In the genomic region with DNA sequence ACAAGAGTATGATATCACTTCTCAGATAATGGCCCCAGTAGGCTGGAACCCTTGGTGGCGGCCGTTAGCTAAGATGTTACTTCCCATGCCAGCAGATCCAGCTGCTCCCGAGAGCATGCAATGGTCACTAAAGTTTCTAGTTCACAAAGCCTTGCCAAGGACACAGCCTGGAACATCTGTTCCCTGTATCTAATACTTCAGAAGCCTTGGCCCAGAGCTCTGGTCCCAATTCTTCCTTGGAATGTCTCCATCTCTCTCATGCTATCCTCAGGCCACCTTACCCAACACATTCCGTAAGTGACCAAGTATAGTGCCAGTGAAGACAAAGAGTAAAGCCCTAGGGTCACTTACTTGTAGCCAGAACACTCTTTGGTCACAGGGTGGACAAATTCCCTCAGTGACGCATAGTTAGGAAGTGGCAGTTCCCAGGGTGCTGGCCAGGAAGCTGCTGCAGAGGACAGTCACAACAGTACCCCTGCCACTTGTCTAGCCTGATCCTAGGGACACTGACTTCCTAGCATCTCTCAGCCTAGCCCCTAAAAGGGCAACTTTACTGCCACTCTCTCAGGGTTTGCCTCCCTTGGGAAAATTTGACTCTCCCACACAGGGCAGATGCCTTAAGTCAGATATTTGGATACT, we compare ENCODE assay signal across 13 mouse cellular contexts.
DNase-seq lines count a peak whose midpoint lies in the region; ATAC-seq lines count a peak whose summit lies in the region.
"Had no signal": no experiment of that assay in that cellular context is flagged by ENCODE, and none has a peak within 500 bp of the region (broad histone marks: within the 10 kb centered on the region; RNA-seq: fewer than 3 reads in every experiment).

No protein-coding gene starts in this region.

- peak; percentile 98 for DNase-seq in heart, adult 11 months
- DNase-seq in heart, embryonic 10.5 days (ENCODE audit: low spot score), result no peak
- DNase-seq in ovary, adult 18-20 months (ENCODE audit: low spot score), result peak; percentile 12
- no peak for DNase-seq in ovary, postnatal 14 days (ENCODE audit: low spot score)
- DNase-seq in heart, postnatal 4 days, result peak; percentile 42
- no peak for DNase-seq in cerebellum, adult 11-12 months
- DNase-seq in adrenal gland, adult (ENCODE audit: inconsistent age in 2 of 2, low spot score in 1 of 2), result no peak
- DNase-seq: adrenal gland, postnatal 10 days; cerebellum, postnatal 10 days had no signal

- no peak overlapping the region for H3K27ac ChIP-seq in heart, embryonic 10.5 days
- H3K27ac ChIP-seq: embryonic facial prominence, embryonic 13.5 days; heart, embryonic 13.5 days had no signal

- H3K4me3 ChIP-seq in heart, embryonic 10.5 days, result no peak overlapping the region
- H3K4me3 ChIP-seq: embryonic facial prominence, embryonic 13.5 days; heart, embryonic 13.5 days had no signal

- H3K4me1 ChIP-seq in heart, embryonic 10.5 days, result peaks cover 9% of the 10 kb centered on the region; the same call in 1 of the 2 replicates

- H3K27me3 ChIP-seq in heart, embryonic 10.5 days (ENCODE audit: insufficient read depth, poor library complexity, severe bottlenecking), result no peaks in the 10 kb centered on the region
- H3K27me3 ChIP-seq: embryonic facial prominence, embryonic 13.5 days; heart, embryonic 13.5 days had no signal

- 81% methylated on average over 5 of the region's 5 CpGs for WGBS in heart, embryonic 10.5 days

- no peak for ATAC-seq in megakaryocyte-erythroid progenitor cell, adult 5-6 weeks (replicated peaks; ENCODE audit: low FRiP score, low TSS enrichment, poor library complexity, severe bottlenecking)
- ATAC-seq: forebrain, embryonic 14.5 days had no signal

- H3K36me3 ChIP-seq in heart, embryonic 10.5 days, result no peaks in the 10 kb centered on the region
- H3K36me3 ChIP-seq: embryonic facial prominence, embryonic 13.5 days; heart, embryonic 13.5 days had no signal

- no peaks in the 10 kb centered on the region for H3K9me3 ChIP-seq in heart, embryonic 10.5 days
- H3K9me3 ChIP-seq: embryonic facial prominence, embryonic 13.5 days; heart, embryonic 13.5 days had no signal

Comparison
In these comparisons a context has a peak if more than half of its experiments do, and no peak if none do; other contexts are left out.
1. DNase-seq: peak in heart, adult 11 months (single experiment), ovary, adult 18-20 months (single experiment) and heart, postnatal 4 days (single experiment); none in heart, embryonic 10.5 days (single experiment), ovary, postnatal 14 days (single experiment), cerebellum, adult 11-12 months (single experiment) and adrenal gland, adult (0 of 2).